Mouse (Mus musculus): ENCODE measurements around the gene Lrrc15. TPM values are rescaled to one million over a fixed set of nuclear protein-coding genes. Genes with fewer than 3 reads are reported as not detected.

The Lrrc15 gene
- polyA plus RNA-seq, 1 experiment from 2014 or later, result 0.72 TPM

GRCm38 (mm10) chr16:30271941-30272595 is 11.0 kb downstream of the Lrrc15 start:
- H3K4me1 ChIP-seq (ENCODE audit: control insufficient read depth, insufficient read depth, low read length), result no peaks in the 10 kb centered on the region
- H3K4me3 ChIP-seq (ENCODE audit: low read depth, low read length), result no peak overlapping the region
- no peaks in the 10 kb centered on the region for H3K36me3 ChIP-seq (replicated peaks; ENCODE audit: control insufficient read depth, insufficient read depth, low read depth, low read length)
- H3K9ac ChIP-seq (replicated peaks; ENCODE audit: low read length), result no peak overlapping the region
- no peaks in the 10 kb centered on the region for H3K9me3 ChIP-seq (replicated peaks; ENCODE audit: control insufficient read depth, low read length)
- 72% methylated on average over 6 of the region's 6 CpGs for WGBS
- ATAC-seq (replicated peaks; ENCODE audit: insufficient number of reproducible peaks, low FRiP score, low TSS enrichment, low read depth) (no peak), DNase-seq (ENCODE audit: low spot score) (no peak)
- H3K27me3 ChIP-seq (ENCODE audit: control insufficient read depth, insufficient read depth, low read length), result no peaks in the 10 kb centered on the region
- no peak overlapping the region for H3K27ac ChIP-seq (replicated peaks; ENCODE audit: low read depth, low read length)
- no peak overlapping the region for H3K4me2 ChIP-seq (ENCODE audit: low read depth, low read length)

GRCm38 (mm10) chr16:30271223-30271761 is 11.8 kb downstream of the Lrrc15 start:
- Histone ChIP-seq H3K27me3 (ENCODE audit: control insufficient read depth, insufficient read depth, low read length) (no peaks in the 10 kb centered on the region), H3K9me3 (replicated peaks; ENCODE audit: control insufficient read depth, low read length) (no peaks in the 10 kb centered on the region), H3K36me3 (replicated peaks; ENCODE audit: control insufficient read depth, insufficient read depth, low read depth, low read length) (no peaks in the 10 kb centered on the region), H3K4me1 (ENCODE audit: control insufficient read depth, insufficient read depth, low read length) (no peaks in the 10 kb centered on the region), H3K27ac (replicated peaks; ENCODE audit: low read depth, low read length) (no peak overlapping the region), H3K4me2 (ENCODE audit: low read depth, low read length) (no peak overlapping the region), H3K9ac (replicated peaks; ENCODE audit: low read length) (no peak overlapping the region), H3K4me3 (ENCODE audit: low read depth, low read length) (no peak overlapping the region)
- peak; percentile 58; the same call in 1 of the 2 replicates for ATAC-seq (replicated peaks; ENCODE audit: insufficient number of reproducible peaks, low FRiP score, low TSS enrichment, low read depth)
- peak; percentile 77 for DNase-seq (ENCODE audit: low spot score)
- WGBS, result 38% methylated on average over 8 of the region's 8 CpGs

GRCm38 (mm10) chr16:30267359-30267758 is 15.7 kb downstream of the Lrrc15 start, which contains the start of gene Cpn2:
Gene Cpn2, minus strand, starts transcription at chr16:30267499.
- H3K4me1 ChIP-seq (ENCODE audit: control insufficient read depth, insufficient read depth, low read length), result no peaks in the 10 kb centered on the region; the same call in 1 of the 2 replicates
- 68% methylated on average over 5 of the region's 5 CpGs for WGBS
- H3K9me3 ChIP-seq (replicated peaks; ENCODE audit: control insufficient read depth, low read length), result no peaks in the 10 kb centered on the region
- no peak within 1 kb of the TSS for H3K27ac ChIP-seq (replicated peaks; ENCODE audit: low read depth, low read length)
- ATAC-seq (replicated peaks; ENCODE audit: insufficient number of reproducible peaks, low FRiP score, low TSS enrichment, low read depth) (no peak), DNase-seq (ENCODE audit: low spot score) (no peak)
- H3K9ac ChIP-seq (replicated peaks; ENCODE audit: low read length), result no peak within 1 kb of the TSS
- H3K4me2 ChIP-seq (ENCODE audit: low read depth, low read length), result no peak within 1 kb of the TSS
- H3K36me3 ChIP-seq (replicated peaks; ENCODE audit: control insufficient read depth, insufficient read depth, low read depth, low read length), result no peaks in the 10 kb centered on the region
- no peak within 1 kb of the TSS for H3K4me3 ChIP-seq (ENCODE audit: low read depth, low read length)
- H3K27me3 ChIP-seq (ENCODE audit: control insufficient read depth, insufficient read depth, low read length), result no peaks in the 10 kb centered on the region

GRCm38 (mm10) chr16:30266561-30266960 is 16.5 kb downstream of the Lrrc15 start:
- no peaks in the 10 kb centered on the region; the same call in 1 of the 2 replicates for H3K4me1 ChIP-seq (ENCODE audit: control insufficient read depth, insufficient read depth, low read length)
- no peak overlapping the region for H3K4me2 ChIP-seq (ENCODE audit: low read depth, low read length)
- no peak for ATAC-seq (replicated peaks; ENCODE audit: insufficient number of reproducible peaks, low FRiP score, low TSS enrichment, low read depth)

GRCm38 (mm10) chr16:30265611-30266010 is 17.4 kb downstream of the Lrrc15 start:
- no peak overlapping the region for H3K4me2 ChIP-seq (ENCODE audit: low read depth, low read length)
- WGBS, result 60% methylated on average over 4 of the region's 4 CpGs
- H3K4me3 ChIP-seq (ENCODE audit: low read depth, low read length), result no peak overlapping the region
- no peaks in the 10 kb centered on the region for H3K36me3 ChIP-seq (replicated peaks; ENCODE audit: control insufficient read depth, insufficient read depth, low read depth, low read length)
- no peaks in the 10 kb centered on the region for H3K9me3 ChIP-seq (replicated peaks; ENCODE audit: control insufficient read depth, low read length)
- ATAC-seq (replicated peaks; ENCODE audit: insufficient number of reproducible peaks, low FRiP score, low TSS enrichment, low read depth) (no peak), DNase-seq (ENCODE audit: low spot score) (no peak)
- H3K27me3 ChIP-seq (ENCODE audit: control insufficient read depth, insufficient read depth, low read length), result no peaks in the 10 kb centered on the region
- no peak overlapping the region for H3K9ac ChIP-seq (replicated peaks; ENCODE audit: low read length)
- H3K27ac ChIP-seq (replicated peaks; ENCODE audit: low read depth, low read length), result no peak overlapping the region
- H3K4me1 ChIP-seq (ENCODE audit: control insufficient read depth, insufficient read depth, low read length), result no peaks in the 10 kb centered on the region; the same call in 1 of the 2 replicates

More at GRCm38 (mm10) chr16:30266561-30266960, 16.5 kb downstream of the Lrrc15 start:
- 85% methylated on average over 5 of the region's 5 CpGs for whole genome bisulfite sequencing
- Histone ChIP-seq H3K27me3 (ENCODE audit: control insufficient read depth, insufficient read depth, low read length) (no peaks in the 10 kb centered on the region), H3K9ac (replicated peaks; ENCODE audit: low read length) (no peak overlapping the region), H3K27ac (replicated peaks; ENCODE audit: low read depth, low read length) (no peak overlapping the region), H3K4me3 (ENCODE audit: low read depth, low read length) (no peak overlapping the region), H3K9me3 (replicated peaks; ENCODE audit: control insufficient read depth, low read length) (no peaks in the 10 kb centered on the region), H3K36me3 (replicated peaks; ENCODE audit: control insufficient read depth, insufficient read depth, low read depth, low read length) (no peaks in the 10 kb centered on the region)
- DNase-seq (ENCODE audit: low spot score), result no peak

GRCm38 (mm10) chr16:30263156-30263555 is 19.9 kb downstream of the Lrrc15 start:
- ATAC-seq (replicated peaks; ENCODE audit: insufficient number of reproducible peaks, low FRiP score, low TSS enrichment, low read depth) (no peak), DNase-seq (ENCODE audit: low spot score) (no peak)
- WGBS, result 67% methylated on average over 4 of the region's 4 CpGs
- Histone ChIP-seq H3K4me3 (ENCODE audit: low read depth, low read length) (no peak overlapping the region), H3K4me1 (ENCODE audit: control insufficient read depth, insufficient read depth, low read length) (no peaks in the 10 kb centered on the region; the same call in 1 of the 2 replicates), H3K4me2 (ENCODE audit: low read depth, low read length) (no peak overlapping the region), H3K9ac (replicated peaks; ENCODE audit: low read length) (no peak overlapping the region), H3K27ac (replicated peaks; ENCODE audit: low read depth, low read length) (no peak overlapping the region), H3K27me3 (ENCODE audit: control insufficient read depth, insufficient read depth, low read length) (no peaks in the 10 kb centered on the region), H3K9me3 (replicated peaks; ENCODE audit: control insufficient read depth, low read length) (no peaks in the 10 kb centered on the region), H3K36me3 (replicated peaks; ENCODE audit: control insufficient read depth, insufficient read depth, low read depth, low read length) (no peaks in the 10 kb centered on the region)

- ATAC-seq (replicated peaks; ENCODE audit: insufficient number of reproducible peaks, low FRiP score, low TSS enrichment, low read depth) (no peak), DNase-seq (ENCODE audit: low spot score) (peak; percentile 86)
- Histone ChIP-seq H3K27me3 (ENCODE audit: control insufficient read depth, insufficient read depth, low read length) (no peaks in the 10 kb centered on the region), H3K27ac (replicated peaks; ENCODE audit: low read depth, low read length) (no peak overlapping the region), H3K4me3 (ENCODE audit: low read depth, low read length) (no peak overlapping the region), H3K9me3 (replicated peaks; ENCODE audit: control insufficient read depth, low read length) (no peaks in the 10 kb centered on the region), H3K9ac (replicated peaks; ENCODE audit: low read length) (no peak overlapping the region), H3K4me1 (ENCODE audit: control insufficient read depth, insufficient read depth, low read length) (no peaks in the 10 kb centered on the region; the same call in 1 of the 2 replicates), H3K4me2 (ENCODE audit: low read depth, low read length) (no peak overlapping the region), H3K36me3 (replicated peaks; ENCODE audit: control insufficient read depth, insufficient read depth, low read depth, low read length) (no peaks in the 10 kb centered on the region)
- WGBS, result 0% methylated on average over 2 of the region's 2 CpGs
Observed at GRCm38 (mm10) chr16:30262664-30263063, 20.4 kb downstream of the Lrrc15 start.

- 89% methylated on average over 10 of the region's 10 CpGs for WGBS
Observed at GRCm38 (mm10) chr16:30262157-30262556, 20.9 kb downstream of the Lrrc15 start.

More at GRCm38 (mm10) chr16:30262157-30262556, 20.9 kb downstream of the Lrrc15 start:
- Histone ChIP-seq H3K4me3 (ENCODE audit: low read depth, low read length) (no peak overlapping the region), H3K4me2 (ENCODE audit: low read depth, low read length) (no peak overlapping the region), H3K36me3 (replicated peaks; ENCODE audit: control insufficient read depth, insufficient read depth, low read depth, low read length) (no peaks in the 10 kb centered on the region), H3K4me1 (ENCODE audit: control insufficient read depth, insufficient read depth, low read length) (no peaks in the 10 kb centered on the region; the same call in 1 of the 2 replicates), H3K9ac (replicated peaks; ENCODE audit: low read length) (no peak overlapping the region), H3K27ac (replicated peaks; ENCODE audit: low read depth, low read length) (no peak overlapping the region), H3K9me3 (replicated peaks; ENCODE audit: control insufficient read depth, low read length) (no peaks in the 10 kb centered on the region), H3K27me3 (ENCODE audit: control insufficient read depth, insufficient read depth, low read length) (no peaks in the 10 kb centered on the region)
- DNase-seq (ENCODE audit: low spot score) (no peak), ATAC-seq (replicated peaks; ENCODE audit: insufficient number of reproducible peaks, low FRiP score, low TSS enrichment, low read depth) (no peak)

Measured in embryonic facial prominence, embryonic 11.5 days (tissue).